Mouse (Mus musculus): ENCODE measurements around the gene Ang2. TPM values are rescaled to one million over a fixed set of nuclear protein-coding genes. Genes with fewer than 3 reads are reported as not detected.
"Not testable (repeated sequence)": the region's sequence is repeated elsewhere in the genome, so short reads cannot be mapped to it uniquely, and the experiment has no call there.

Ang2 gene
- total RNA-seq (2022): not detected

- no peak for DNase-seq (ENCODE audit: low spot score in 2 of 2)
Observed at GRCm38 (mm10) chr14:51199098-51200023, at the start of gene Ang2. Ang2 (minus strand) TSS chr14:51199148.

GRCm38 (mm10) chr14:51247736-51248135, 48.8 kb upstream of the Ang2 start:
- DNase-seq (ENCODE audit: low spot score in 2 of 2): no peak

- peak; percentile 14 to 41 for DNase-seq (ENCODE audit: low spot score in 2 of 2)
Observed at GRCm38 (mm10) chr14:51240899-51241298, 42.0 kb upstream of the Ang2 start.

- not testable (repeated sequence) for DNase-seq (ENCODE audit: low spot score in 2 of 2)
Observed at GRCm38 (mm10) chr14:51237488-51237887, 38.5 kb upstream of the Ang2 start.

- not testable (repeated sequence) for DNase-seq (ENCODE audit: low spot score in 2 of 2)
Observed at GRCm38 (mm10) chr14:51229657-51230056, 30.7 kb upstream of the Ang2 start.

GRCm38 (mm10) chr14:51220075-51220474, 21.1 kb upstream of the Ang2 start:
- not testable (repeated sequence) for DNase-seq (ENCODE audit: low spot score in 2 of 2)

- DNase-seq (ENCODE audit: low spot score in 2 of 2): peak; percentile 26 to 41
Observed at GRCm38 (mm10) chr14:51203115-51203514, 4.2 kb upstream of the Ang2 start, which contains the start of gene Ear14. Ear14 (plus strand) TSS chr14:51203391.

GRCm38 (mm10) chr14:51200466-51200865, 1.5 kb upstream of the Ang2 start:
- DNase-seq (ENCODE audit: low spot score in 2 of 2): no peak

- DNase-seq (ENCODE audit: low spot score in 2 of 2): peak; percentile 30 to 45
Observed at GRCm38 (mm10) chr14:51200054-51200453, 1.1 kb upstream of the Ang2 start.

- no peak for DNase-seq (ENCODE audit: low spot score in 2 of 2)
Observed at GRCm38 (mm10) chr14:51195681-51196080, 3.3 kb downstream of the Ang2 start.

- not testable (repeated sequence) for DNase-seq (ENCODE audit: low spot score in 2 of 2)
Observed at GRCm38 (mm10) chr14:51181051-51181450, 17.9 kb downstream of the Ang2 start.

GRCm38 (mm10) chr14:51173843-51174242, 25.1 kb downstream of the Ang2 start:
- no peak for DNase-seq (ENCODE audit: low spot score in 2 of 2)

GRCm38 (mm10) chr14:51172947-51173346, 26.0 kb downstream of the Ang2 start:
- peak; percentile 30 to 48 for DNase-seq (ENCODE audit: low spot score in 2 of 2)

GRCm38 (mm10) chr14:51172095-51172865, 26.7 kb downstream of the Ang2 start:
- DNase-seq (ENCODE audit: low spot score in 2 of 2): peak; percentile 8 to 31

GRCm38 (mm10) chr14:51166068-51166467, 32.9 kb downstream of the Ang2 start:
- DNase-seq (ENCODE audit: low spot score in 2 of 2): no peak

- DNase-seq (ENCODE audit: low spot score in 2 of 2): no peak
Observed at GRCm38 (mm10) chr14:51165435-51165834, 33.5 kb downstream of the Ang2 start.

- DNase-seq (ENCODE audit: low spot score in 2 of 2): not testable (repeated sequence)
Observed at GRCm38 (mm10) chr14:51163323-51163722, 35.6 kb downstream of the Ang2 start.

- peak; percentile 52 to 69 for DNase-seq (ENCODE audit: low spot score in 2 of 2)
Observed at GRCm38 (mm10) chr14:51161976-51162375, 37.0 kb downstream of the Ang2 start, which contains the start of gene Rnase2b. Rnase2b (plus strand) TSS chr14:51162260.

- no peak for DNase-seq (ENCODE audit: low spot score in 2 of 2)
Observed at GRCm38 (mm10) chr14:51157072-51157471, 41.9 kb downstream of the Ang2 start.

GRCm38 (mm10) chr14:51156736-51157068, 42.2 kb downstream of the Ang2 start:
- DNase-seq (ENCODE audit: low spot score in 2 of 2): no peak

GRCm38 (mm10) chr14:51156056-51156735, 42.8 kb downstream of the Ang2 start:
- no peak for DNase-seq (ENCODE audit: low spot score in 2 of 2)
